Mouse (Mus musculus) CH12.LX (cell line): ENCODE measurements around the gene Foxred1. TPM values are rescaled to one million over a fixed set of nuclear protein-coding genes. Genes with fewer than 3 reads are reported as not detected.

Experiments
- DNase-seq: peaks from one replicate; pipeline ENCODE4 v3.0.0-alpha.2; 2013; ENCODE audit errors: extremely low read depth
- H3K27ac ChIP-seq: 2 replicates; pipeline ENCODE4 v1.5.1; 2012; ENCODE audit warnings: low read depth, mild to moderate bottlenecking, control low read depth, moderate library complexity; ENCODE audit not compliant: insufficient read depth
- H3K27me3 ChIP-seq: replicated peaks from 2 replicates; pipeline ENCODE3; 2012; ENCODE audit warnings: inconsistent platforms
- H3K36me3 ChIP-seq, 2 experiments: replicated peaks in 1 of 2; 2 replicates each; pipeline versions ENCODE3 to v1.6.1; 2012; ENCODE audit warnings: inconsistent platforms in 1 of 2, low read length in 1 of 2, mild to moderate bottlenecking in 1 of 2, mixed read lengths in 1 of 2, moderate library complexity in 1 of 2; ENCODE audit not compliant: control insufficient read depth in 1 of 2, insufficient read depth in 1 of 2
- H3K4me1 ChIP-seq, 2 experiments: 2 replicates each; pipeline ENCODE4 v1.6.1; 2012; ENCODE audit warnings: inconsistent platforms in 1 of 2, moderate library complexity in 1 of 2; ENCODE audit not compliant: insufficient read depth in 2 of 2, control insufficient read depth in 1 of 2
- H3K4me2 ChIP-seq: 2 replicates; pipeline ENCODE4 v1.6.1; 2012; ENCODE audit warnings: low read depth, mild to moderate bottlenecking, control low read depth; ENCODE audit not compliant: poor library complexity, insufficient read depth, severe bottlenecking
- H3K4me3 ChIP-seq, 3 experiments: fragments of 150-350 bp in 1 of 3; sonication (generic) in 1 of 3; replicated peaks in 1 of 3; 2 replicates each; pipeline versions ENCODE3 to v1.5.1; 2011 to 2012; ENCODE audit warnings: low read depth in 2 of 3, low read length in 2 of 3, mild to moderate bottlenecking in 2 of 3, moderate library complexity in 2 of 3, control low read depth in 1 of 3, improper control_type of control experiment in 1 of 3, inconsistent platforms in 1 of 3, mixed read lengths in 1 of 3; ENCODE audit not compliant: poor library complexity in 1 of 3
- H3K79me2 ChIP-seq: replicated peaks from 2 replicates; pipeline ENCODE4 v1.6.1; 2012; ENCODE audit warnings: mild to moderate bottlenecking, moderate library complexity; ENCODE audit not compliant: control insufficient read depth, poor library complexity, insufficient read depth, severe bottlenecking; ENCODE audit errors: extremely low read depth
- H3K9ac ChIP-seq: 2 replicates; pipeline ENCODE4 v1.6.1; 2012; ENCODE audit warnings: low read depth, mild to moderate bottlenecking, control low read depth, moderate library complexity; ENCODE audit not compliant: insufficient read depth
- H3K9me3 ChIP-seq: replicated peaks from 2 replicates; pipeline ENCODE3; 2012; ENCODE audit warnings: low read length, inconsistent platforms, mixed read lengths
- BHLHE40 ChIP-seq: IDR thresholded peaks from 2 replicates; pipeline ENCODE4 v1.6.1; 2011; ENCODE audit warnings: mild to moderate bottlenecking, low read depth, low read length, improper control_type of control experiment
- CHD2 ChIP-seq: IDR thresholded peaks from 2 replicates; pipeline ENCODE4 v1.6.1; 2011; ENCODE audit warnings: low read length, improper control_type of control experiment
- CTCF ChIP-seq, 2 experiments: IDR thresholded peaks in 1 of 2; conservative IDR thresholded peaks in 1 of 2; 2 replicates each; pipeline ENCODE4 v1.5.1; 2011 to 2012; ENCODE audit warnings: low read depth in 2 of 2, low read length in 2 of 2, improper control_type of control experiment in 1 of 2, inconsistent platforms in 1 of 2, mild to moderate bottlenecking in 1 of 2, moderate library complexity in 1 of 2
- ELF1 ChIP-seq: IDR thresholded peaks from 2 replicates; pipeline ENCODE4 v1.6.1; 2014; ENCODE audit warnings: low read depth, mild to moderate bottlenecking, inconsistent platforms, low read length, improper control_type of control experiment
- ETS1 ChIP-seq: conservative IDR thresholded peaks from 2 replicates; pipeline ENCODE4 v1.6.1; 2012; ENCODE audit warnings: low read depth, mild to moderate bottlenecking, inconsistent platforms, low read length, improper control_type of control experiment, moderate library complexity
- GABPA ChIP-seq: IDR thresholded peaks from 2 replicates; pipeline ENCODE4 v1.6.1; 2012; ENCODE audit warnings: low read depth, low read length, improper control_type of control experiment, inconsistent platforms; ENCODE audit not compliant: insufficient replicate concordance
- HCFC1 ChIP-seq: IDR thresholded peaks from 2 replicates; pipeline ENCODE4 v1.6.1; 2012; ENCODE audit warnings: low read depth, mild to moderate bottlenecking, inconsistent platforms, low read length, improper control_type of control experiment
- IRF4 ChIP-seq: IDR thresholded peaks from 2 replicates; pipeline ENCODE4 v1.6.1; 2014; ENCODE audit warnings: low read depth, mild to moderate bottlenecking, inconsistent platforms, low read length, improper control_type of control experiment
- JUN ChIP-seq: IDR thresholded peaks from 2 replicates; pipeline ENCODE4 v1.6.1; 2011; ENCODE audit warnings: low read depth, mild to moderate bottlenecking, low read length, improper control_type of control experiment, moderate library complexity; ENCODE audit not compliant: insufficient read depth
- JUND ChIP-seq: conservative IDR thresholded peaks from 2 replicates; pipeline ENCODE4 v1.6.1; 2011; ENCODE audit warnings: low read depth, low read length, improper control_type of control experiment
- KAT2A ChIP-seq: IDR thresholded peaks from 2 replicates; pipeline ENCODE4 v1.6.1; 2012; ENCODE audit warnings: low read length, improper control_type of control experiment, inconsistent platforms; ENCODE audit not compliant: insufficient replicate concordance
- MAFK ChIP-seq: IDR thresholded peaks from 2 replicates; pipeline ENCODE4 v1.6.1; 2011; ENCODE audit warnings: low read length, improper control_type of control experiment; ENCODE audit not compliant: insufficient replicate concordance
- MAX ChIP-seq: IDR thresholded peaks from 2 replicates; pipeline ENCODE4 v1.6.1; 2011; ENCODE audit warnings: low read length, improper control_type of control experiment
- MAZ ChIP-seq: IDR thresholded peaks from 2 replicates; pipeline ENCODE4 v1.6.1; 2012; ENCODE audit warnings: low read depth, mild to moderate bottlenecking, inconsistent platforms, low read length, improper control_type of control experiment, moderate library complexity
- MEF2A ChIP-seq: IDR thresholded peaks from 2 replicates; pipeline ENCODE4 v1.6.1; 2014; ENCODE audit warnings: low read depth, mild to moderate bottlenecking, inconsistent platforms, low read length, improper control_type of control experiment, borderline replicate concordance
- MXI1 ChIP-seq: IDR thresholded peaks from 2 replicates; pipeline ENCODE4 v1.6.1; 2011; ENCODE audit warnings: mild to moderate bottlenecking, low read depth, low read length, improper control_type of control experiment
- NELFE ChIP-seq: IDR thresholded peaks from 2 replicates; pipeline ENCODE4 v1.6.1; 2011; ENCODE audit warnings: low read depth, low read length, improper control_type of control experiment
- NRF1 ChIP-seq: IDR thresholded peaks from 2 replicates; pipeline ENCODE4 v1.6.1; 2014; ENCODE audit warnings: low read depth, mild to moderate bottlenecking, inconsistent platforms, low read length, improper control_type of control experiment, moderate library complexity
- POLR2AphosphoS2 ChIP-seq: IDR thresholded peaks from 2 replicates; pipeline ENCODE4 v1.6.1; 2011; ENCODE audit warnings: low read depth, low read length, improper control_type of control experiment
- RAD21 ChIP-seq: IDR thresholded peaks from 2 replicates; pipeline ENCODE4 v1.6.1; 2011; ENCODE audit warnings: low read depth, mild to moderate bottlenecking, low read length, improper control_type of control experiment, moderate library complexity
- SIN3A ChIP-seq: IDR thresholded peaks from 2 replicates; pipeline ENCODE4 v1.6.1; 2012; ENCODE audit warnings: low read length, improper control_type of control experiment, inconsistent platforms
- SMC3 ChIP-seq: IDR thresholded peaks from 2 replicates; pipeline ENCODE4 v1.6.1; 2011; ENCODE audit warnings: low read depth, low read length, improper control_type of control experiment
- TBP ChIP-seq: conservative IDR thresholded peaks from 2 replicates; pipeline ENCODE4 v1.6.1; 2011; ENCODE audit warnings: low read depth, low read length, improper control_type of control experiment
- TCF12 ChIP-seq: IDR thresholded peaks from 2 replicates; pipeline ENCODE4 v1.6.1; 2014; ENCODE audit warnings: low read depth, mild to moderate bottlenecking, inconsistent platforms, low read length, improper control_type of control experiment
- UBTF ChIP-seq: IDR thresholded peaks from 2 replicates; pipeline ENCODE4 v1.6.1; 2012; ENCODE audit warnings: low read depth, mild to moderate bottlenecking, inconsistent platforms, low read length, improper control_type of control experiment, moderate library complexity
- USF1 ChIP-seq: IDR thresholded peaks from 2 replicates; pipeline ENCODE4 v1.6.1; 2014; ENCODE audit warnings: low read depth, mild to moderate bottlenecking, inconsistent platforms, low read length, improper control_type of control experiment
- USF2 ChIP-seq: conservative IDR thresholded peaks from 2 replicates; pipeline ENCODE4 v1.6.1; 2011; ENCODE audit warnings: low read depth, low read length, improper control_type of control experiment
- dilution Hi-C: fragments of 300-500 bp; cut with MboI; formaldehyde crosslinking; loops from 2 replicates; pipeline ENCODE4 v1.14.3; 2020; ENCODE audit warnings: low sequenced_read_pairs; ENCODE audit not compliant: extremely low pct_unique_long_range_greater_than_20kb, extremely low pct_ligation_motif_present
- in situ Hi-C: fragments of 300-500 bp; cut with MboI; formaldehyde crosslinking; loops from 3 replicates; pipeline ENCODE4 v1.14.3; 2019; ENCODE audit warnings: low sequenced_read_pairs, low pct_ligation_motif_present, low pct_unique_long_range_greater_than_20kb, mixed read lengths
- polyA plus RNA-seq: library from polyadenylated mRNA; unstranded; fragments of >175 nt; gene quantifications from 2 replicates; pipeline ENCODE4 v1.2.1, GENCODE M21; 2012; ENCODE audit warnings: low read depth; ENCODE audit not compliant: insufficient read length
- total RNA-seq, 2 experiments: library from RNA; depleted of rRNA; stranded (reverse); fragments of 300-350 nt in 1 of 2; fragments of >200 nt in 1 of 2; gene quantifications; 2 replicates each; pipeline ENCODE4 v1.2.3; 2012 to 2014

Gene Foxred1
- total and polyA plus RNA-seq, 3 experiments, result 31.1 to 69.1 (median 40.3) TPM

DNA sequence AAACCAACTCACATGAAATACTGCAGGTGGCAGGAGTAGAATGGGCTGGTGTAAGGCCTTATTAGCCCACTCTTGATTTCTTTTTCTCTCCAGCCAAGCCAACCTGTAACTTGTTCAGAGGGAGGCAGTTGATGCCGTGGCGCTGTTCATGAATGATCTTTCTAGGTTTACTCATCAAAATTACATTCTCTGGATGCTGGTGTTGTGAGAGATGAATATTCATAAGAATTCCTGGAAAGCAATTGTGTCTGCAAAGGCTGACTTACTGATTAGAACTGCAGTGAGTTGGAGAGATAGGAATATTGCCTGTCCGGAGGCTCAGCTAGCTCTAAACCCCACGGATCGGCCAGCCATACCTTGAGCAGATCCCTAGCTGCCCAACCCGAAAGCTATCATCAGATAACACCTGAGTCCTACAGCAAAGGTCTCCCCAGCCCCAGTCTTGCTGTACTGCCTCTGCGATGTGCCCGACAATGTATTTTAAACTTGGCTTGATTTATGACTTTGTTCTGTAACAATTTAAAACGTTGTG, 10.3 kb downstream of the Foxred1 start:
- H3K9me3 ChIP-seq, result no peaks in the 10 kb centered on the region
- TF ChIP-seq CTCF (conservative IDR thresholded peaks at IDR 0.05 in 1 of 2, IDR thresholded peaks at IDR 0.05 in 1 of 2; ENCODE audit: low read depth in 2 of 2, low read length in 2 of 2) (peak in 1 of 2 experiments; percentile 15; a peak in 1 of 4 replicates), UBTF (no peak)
- TF ChIP-seq, all 38 proteins: peak for 1
- dilution Hi-C loops (no loop called here), in situ Hi-C loops (loop anchor here (10.0 kb wide), 1 partner anchor 344 kb away; no protein-coding TSS in a partner anchor)
- H3K4me2 ChIP-seq, result peak overlapping the region; percentile 91
- H3K4me3 ChIP-seq, result peak overlapping the region; percentile 77 to 86 (median 80)
- no peak for DNase-seq
- peak overlapping the region; percentile 83 for H3K9ac ChIP-seq
- peaks cover 14 to 41% of the 10 kb centered on the region in 2 experiments for H3K36me3 ChIP-seq
- H3K79me2 ChIP-seq, result peaks cover 19% of the 10 kb centered on the region
- H3K27ac ChIP-seq, result no peak overlapping the region
- H3K27me3 ChIP-seq, result no peaks in the 10 kb centered on the region
- peaks cover 0 to 40% of the 10 kb centered on the region in 2 experiments; a peak in 2 of 4 replicates for H3K4me1 ChIP-seq

DNA sequence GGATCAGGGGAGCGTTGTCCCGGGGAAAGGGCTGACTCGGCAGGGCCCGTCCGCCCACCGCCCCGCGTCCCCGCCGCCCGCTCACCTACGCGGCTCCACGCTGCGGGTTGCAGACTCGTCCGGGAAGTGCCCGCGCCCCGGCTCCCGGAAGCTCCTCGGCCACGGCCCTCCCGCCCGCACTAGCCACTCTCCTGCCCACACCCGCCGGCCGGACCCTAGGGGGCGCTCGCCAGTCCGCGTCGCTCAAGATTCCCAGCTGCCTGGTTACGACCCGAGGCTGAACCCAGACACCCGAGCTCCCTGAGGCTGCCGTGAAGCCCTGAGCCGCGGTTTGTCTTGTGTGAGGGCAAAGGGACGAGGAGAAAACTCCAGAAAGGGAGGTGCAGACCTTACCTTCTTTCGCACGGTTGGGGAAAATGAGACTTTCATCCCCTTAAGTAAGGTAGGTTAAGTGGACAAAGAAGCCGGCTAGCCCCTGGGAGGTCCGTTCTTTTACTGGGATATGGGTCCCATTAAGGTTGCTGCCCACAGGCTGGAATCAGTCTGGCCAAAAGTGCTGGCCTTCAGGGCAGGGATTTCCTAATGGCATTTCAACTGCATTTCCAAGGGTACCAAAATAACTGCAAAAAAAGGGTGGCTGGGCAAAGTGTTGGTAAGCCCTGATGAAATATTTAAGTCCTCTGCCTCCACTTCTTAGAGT, 10.9 kb downstream of the Foxred1 start, which contains the start of the genes Srpr and Tirap:
Srpr (plus strand) TSS at position 404 of the 700 bp plus-strand sequence.
Tirap (minus strand) TSS at position 520 of the 700 bp plus-strand sequence.
- no peaks in the 10 kb centered on the region for H3K9me3 ChIP-seq
- H3K4me2 ChIP-seq, result peak within 1 kb of the TSS; percentile 91
- H3K9ac ChIP-seq, result peak within 1 kb of the TSS; percentile 83
- H3K79me2 ChIP-seq, result peaks cover 20% of the 10 kb centered on the region
- DNase-seq, result peak; percentile 70
- H3K4me3 ChIP-seq, result peak within 1 kb of the TSS; percentile 77 to 86 (median 80)
- dilution Hi-C loops (no loop called here), in situ Hi-C loops (loop anchor here (10.0 kb wide), 1 partner anchor 345 kb away; no protein-coding TSS in a partner anchor)
- TF ChIP-seq IRF4 (peak; percentile 69), MAX (peak; percentile 64; the same call in 1 of the 2 replicates), NRF1 (peak; percentile 39; the same call in 1 of the 2 replicates), UBTF (peak; percentile 74; the same call in 1 of the 2 replicates), NELFE (0 out of 2 replicates have a peak, but pooled peaks have one; percentile 25), KAT2A (0 out of 2 replicates have a peak, but pooled peaks have one; percentile 17), TBP (no peak), MAZ (peak; percentile 85), USF2 (no peak), JUND (no peak), MXI1 (peak; percentile 83; the same call in 1 of the 2 replicates), BHLHE40 (0 out of 2 replicates have a peak, but pooled peaks have one; percentile 20), RAD21 (peak; percentile 28), CHD2 (no peak), USF1 (no peak), SMC3 (peak; percentile 45), MAFK (no peak), TCF12 (peak; percentile 74), CTCF (conservative IDR thresholded peaks at IDR 0.05 in 1 of 2, IDR thresholded peaks at IDR 0.05 in 1 of 2; ENCODE audit: low read depth in 2 of 2, low read length in 2 of 2) (peak; percentile 17 to 80; a peak in 2 of 4 replicates), HCFC1 (peak; percentile 61), JUN (no peak), ETS1 (no peak), MEF2A (peak; percentile 47; the same call in 1 of the 2 replicates), ELF1 (peak; percentile 88), POLR2AphosphoS2 (no peak), GABPA (no peak), SIN3A (0 out of 2 replicates have a peak, but pooled peaks have one; percentile 63)
- peaks cover 0 to 42% of the 10 kb centered on the region in 2 experiments; a peak in 2 of 4 replicates for H3K4me1 ChIP-seq
- peak within 1 kb of the TSS; percentile 82 for H3K27ac ChIP-seq
- H3K27me3 ChIP-seq, result no peaks in the 10 kb centered on the region
- H3K36me3 ChIP-seq, result peaks cover 7 to 37% of the 10 kb centered on the region in 2 experiments
